Mouse (Mus musculus): Measurements from ENCODE around the gene Srgap3. TPM values are rescaled to one million over a fixed set of nuclear protein-coding genes. Genes with fewer than 3 reads are reported as not detected.

Gene Srgap3
- polyA plus RNA-seq, 1 experiment from 2014 or later, result 11.0 TPM

- ATAC-seq (replicated peaks; ENCODE audit: insufficient number of reproducible peaks, low FRiP score, low TSS enrichment, low read depth), result peak; percentile 15; the same call in 1 of the 2 replicates
- Histone ChIP-seq H3K4me1 (ENCODE audit: control insufficient read depth, insufficient read depth, low read length) (no peaks in the 10 kb centered on the region), H3K9me3 (replicated peaks; ENCODE audit: control insufficient read depth, low read length) (no peaks in the 10 kb centered on the region), H3K4me3 (ENCODE audit: low read depth, low read length) (no peak overlapping the region), H3K9ac (replicated peaks; ENCODE audit: low read length) (no peak overlapping the region), H3K27ac (replicated peaks; ENCODE audit: low read depth, low read length) (no peak overlapping the region), H3K36me3 (replicated peaks; ENCODE audit: control insufficient read depth, insufficient read depth, low read depth, low read length) (no peaks in the 10 kb centered on the region), H3K27me3 (ENCODE audit: control insufficient read depth, insufficient read depth, low read length) (no peaks in the 10 kb centered on the region), H3K4me2 (ENCODE audit: low read depth, low read length) (no peak overlapping the region)
- WGBS, result 90% methylated on average over 6 of the region's 6 CpGs
- no peak for DNase-seq (ENCODE audit: low spot score)
Measured at GRCm38 (mm10) chr6:112929291-112929984, 17.6 kb downstream of the Srgap3 start.

GRCm38 (mm10) chr6:112928841-112929240 lies 18.2 kb downstream of the Srgap3 start:
- Histone ChIP-seq H3K9me3 (replicated peaks; ENCODE audit: control insufficient read depth, low read length) (no peaks in the 10 kb centered on the region), H3K27ac (replicated peaks; ENCODE audit: low read depth, low read length) (no peak overlapping the region), H3K9ac (replicated peaks; ENCODE audit: low read length) (no peak overlapping the region), H3K4me3 (ENCODE audit: low read depth, low read length) (no peak overlapping the region), H3K36me3 (replicated peaks; ENCODE audit: control insufficient read depth, insufficient read depth, low read depth, low read length) (no peaks in the 10 kb centered on the region), H3K4me2 (ENCODE audit: low read depth, low read length) (no peak overlapping the region), H3K4me1 (ENCODE audit: control insufficient read depth, insufficient read depth, low read length) (no peaks in the 10 kb centered on the region), H3K27me3 (ENCODE audit: control insufficient read depth, insufficient read depth, low read length) (no peaks in the 10 kb centered on the region)
- DNase-seq (ENCODE audit: low spot score) (no peak), ATAC-seq (replicated peaks; ENCODE audit: insufficient number of reproducible peaks, low FRiP score, low TSS enrichment, low read depth) (no peak)
- WGBS, result 94% methylated on average over 6 of the region's 6 CpGs

GRCm38 (mm10) chr6:112927341-112927740 lies 19.7 kb downstream of the Srgap3 start:
- H3K36me3 ChIP-seq (replicated peaks; ENCODE audit: control insufficient read depth, insufficient read depth, low read depth, low read length), result no peaks in the 10 kb centered on the region
- 89% methylated on average over 5 of the region's 5 CpGs for WGBS
- no peak overlapping the region for H3K4me3 ChIP-seq (ENCODE audit: low read depth, low read length)
- H3K27me3 ChIP-seq (ENCODE audit: control insufficient read depth, insufficient read depth, low read length), result no peaks in the 10 kb centered on the region
- no peak overlapping the region for H3K9ac ChIP-seq (replicated peaks; ENCODE audit: low read length)
- H3K27ac ChIP-seq (replicated peaks; ENCODE audit: low read depth, low read length), result no peak overlapping the region
- no peaks in the 10 kb centered on the region for H3K4me1 ChIP-seq (ENCODE audit: control insufficient read depth, insufficient read depth, low read length)
- ATAC-seq (replicated peaks; ENCODE audit: insufficient number of reproducible peaks, low FRiP score, low TSS enrichment, low read depth) (no peak), DNase-seq (ENCODE audit: low spot score) (peak; percentile 32)
- no peaks in the 10 kb centered on the region for H3K9me3 ChIP-seq (replicated peaks; ENCODE audit: control insufficient read depth, low read length)
- H3K4me2 ChIP-seq (ENCODE audit: low read depth, low read length), result no peak overlapping the region

GRCm38 (mm10) chr6:112926011-112926410 lies 21.1 kb downstream of the Srgap3 start:
- H3K4me2 ChIP-seq (ENCODE audit: low read depth, low read length), result no peak overlapping the region
- no peak for ATAC-seq (replicated peaks; ENCODE audit: insufficient number of reproducible peaks, low FRiP score, low TSS enrichment, low read depth)
- no peak overlapping the region for H3K27ac ChIP-seq (replicated peaks; ENCODE audit: low read depth, low read length)
- no peak for DNase-seq (ENCODE audit: low spot score)
- H3K9ac ChIP-seq (replicated peaks; ENCODE audit: low read length), result no peak overlapping the region
- H3K36me3 ChIP-seq (replicated peaks; ENCODE audit: control insufficient read depth, insufficient read depth, low read depth, low read length), result no peaks in the 10 kb centered on the region
- no peak overlapping the region for H3K4me3 ChIP-seq (ENCODE audit: low read depth, low read length)
- no peaks in the 10 kb centered on the region for H3K9me3 ChIP-seq (replicated peaks; ENCODE audit: control insufficient read depth, low read length)
- H3K27me3 ChIP-seq (ENCODE audit: control insufficient read depth, insufficient read depth, low read length), result no peaks in the 10 kb centered on the region
- 88% methylated on average over 5 of the region's 5 CpGs for WGBS
- H3K4me1 ChIP-seq (ENCODE audit: control insufficient read depth, insufficient read depth, low read length), result no peaks in the 10 kb centered on the region

GRCm38 (mm10) chr6:112925234-112925975 lies 21.7 kb downstream of the Srgap3 start:
- Histone ChIP-seq H3K4me1 (ENCODE audit: control insufficient read depth, insufficient read depth, low read length) (no peaks in the 10 kb centered on the region), H3K4me3 (ENCODE audit: low read depth, low read length) (no peak overlapping the region)

GRCm38 (mm10) chr6:112924606-112925141 lies 22.4 kb downstream of the Srgap3 start:
- H3K36me3 ChIP-seq (replicated peaks; ENCODE audit: control insufficient read depth, insufficient read depth, low read depth, low read length), result no peaks in the 10 kb centered on the region
- H3K27me3 ChIP-seq (ENCODE audit: control insufficient read depth, insufficient read depth, low read length), result no peaks in the 10 kb centered on the region
- H3K4me2 ChIP-seq (ENCODE audit: low read depth, low read length), result no peak overlapping the region
- ATAC-seq (replicated peaks; ENCODE audit: insufficient number of reproducible peaks, low FRiP score, low TSS enrichment, low read depth) (no peak), DNase-seq (ENCODE audit: low spot score) (no peak)
- H3K4me3 ChIP-seq (ENCODE audit: low read depth, low read length), result no peak overlapping the region
- WGBS, result 76% methylated on average over 13 of the region's 13 CpGs
- H3K27ac ChIP-seq (replicated peaks; ENCODE audit: low read depth, low read length), result no peak overlapping the region
- H3K9ac ChIP-seq (replicated peaks; ENCODE audit: low read length), result no peak overlapping the region
- no peaks in the 10 kb centered on the region for H3K4me1 ChIP-seq (ENCODE audit: control insufficient read depth, insufficient read depth, low read length)
- H3K9me3 ChIP-seq (replicated peaks; ENCODE audit: control insufficient read depth, low read length), result no peaks in the 10 kb centered on the region

More at GRCm38 (mm10) chr6:112925234-112925975, 21.7 kb downstream of the Srgap3 start:
- WGBS, result 68% methylated on average over 11 of the region's 11 CpGs
- Histone ChIP-seq H3K9me3 (replicated peaks; ENCODE audit: control insufficient read depth, low read length) (no peaks in the 10 kb centered on the region), H3K9ac (replicated peaks; ENCODE audit: low read length) (no peak overlapping the region), H3K27me3 (ENCODE audit: control insufficient read depth, insufficient read depth, low read length) (no peaks in the 10 kb centered on the region), H3K4me2 (ENCODE audit: low read depth, low read length) (no peak overlapping the region), H3K27ac (replicated peaks; ENCODE audit: low read depth, low read length) (no peak overlapping the region), H3K36me3 (replicated peaks; ENCODE audit: control insufficient read depth, insufficient read depth, low read depth, low read length) (no peaks in the 10 kb centered on the region)
- ATAC-seq (replicated peaks; ENCODE audit: insufficient number of reproducible peaks, low FRiP score, low TSS enrichment, low read depth) (no peak), DNase-seq (ENCODE audit: low spot score) (no peak)

GRCm38 (mm10) chr6:112920619-112921195 lies 26.4 kb downstream of the Srgap3 start:
- 80% methylated on average over 8 of the region's 8 CpGs for WGBS
- H3K4me3 ChIP-seq (ENCODE audit: low read depth, low read length), result no peak overlapping the region
- H3K4me1 ChIP-seq (ENCODE audit: control insufficient read depth, insufficient read depth, low read length), result no peaks in the 10 kb centered on the region
- H3K9me3 ChIP-seq (replicated peaks; ENCODE audit: control insufficient read depth, low read length), result no peaks in the 10 kb centered on the region
- H3K27me3 ChIP-seq (ENCODE audit: control insufficient read depth, insufficient read depth, low read length), result no peaks in the 10 kb centered on the region
- no peak for DNase-seq (ENCODE audit: low spot score)
- no peaks in the 10 kb centered on the region for H3K36me3 ChIP-seq (replicated peaks; ENCODE audit: control insufficient read depth, insufficient read depth, low read depth, low read length)
- H3K27ac ChIP-seq (replicated peaks; ENCODE audit: low read depth, low read length), result no peak overlapping the region
- H3K4me2 ChIP-seq (ENCODE audit: low read depth, low read length), result no peak overlapping the region
- ATAC-seq (replicated peaks; ENCODE audit: insufficient number of reproducible peaks, low FRiP score, low TSS enrichment, low read depth), result no peak
- H3K9ac ChIP-seq (replicated peaks; ENCODE audit: low read length), result no peak overlapping the region

- Histone ChIP-seq H3K9me3 (replicated peaks; ENCODE audit: control insufficient read depth, low read length) (no peaks in the 10 kb centered on the region), H3K27me3 (ENCODE audit: control insufficient read depth, insufficient read depth, low read length) (no peaks in the 10 kb centered on the region), H3K36me3 (replicated peaks; ENCODE audit: control insufficient read depth, insufficient read depth, low read depth, low read length) (no peaks in the 10 kb centered on the region), H3K9ac (replicated peaks; ENCODE audit: low read length) (no peak overlapping the region), H3K4me3 (ENCODE audit: low read depth, low read length) (no peak overlapping the region), H3K27ac (replicated peaks; ENCODE audit: low read depth, low read length) (no peak overlapping the region), H3K4me1 (ENCODE audit: control insufficient read depth, insufficient read depth, low read length) (no peaks in the 10 kb centered on the region), H3K4me2 (ENCODE audit: low read depth, low read length) (no peak overlapping the region)
- WGBS, result 83% methylated on average over 8 of the region's 8 CpGs
- DNase-seq (ENCODE audit: low spot score), result no peak
- ATAC-seq (replicated peaks; ENCODE audit: insufficient number of reproducible peaks, low FRiP score, low TSS enrichment, low read depth), result no peak
Measured at GRCm38 (mm10) chr6:112917717-112918116, 29.3 kb downstream of the Srgap3 start.
